Mouse (Mus musculus) testis, adult 2 months (tissue): ENCODE measurements around the gene Hilpda.

Experiments used
- CTCF ChIP-seq: fragments of 200-500 bp; IDR thresholded peaks from 2 replicates; pipeline ENCODE4 v1.5.1; 2012; ENCODE audit warnings: low read depth, mild to moderate bottlenecking, inconsistent platforms, low read length, moderate library complexity; ENCODE audit not compliant: control insufficient read depth, insufficient read depth, insufficient replicate concordance
- POLR2A ChIP-seq: fragments of 200-500 bp; IDR thresholded peaks from 2 replicates; pipeline ENCODE4 v1.6.1; 2012; ENCODE audit warnings: low read depth, mild to moderate bottlenecking, inconsistent platforms, low read length, moderate library complexity; ENCODE audit not compliant: control insufficient read depth

GRCm38 (mm10) chr6:29286870-29287269 lies 14.6 kb downstream of the Hilpda start:
- TF ChIP-seq CTCF (no peak), POLR2A (no peak)
